Mouse (Mus musculus) activated CD4-positive, CD25-positive, alpha-beta regulatory T cell, adult 4 months (primary cell): Measurements from ENCODE around the gene Polr1a. TPM values are rescaled to one million over a fixed set of nuclear protein-coding genes. Genes with fewer than 3 reads are reported as not detected.

Experiments used
- ATAC-seq: one replicate; pipeline ENCODE4 v1.8.0; 2017
- polyA plus RNA-seq, 2 experiments: library from polyadenylated mRNA; unstranded; fragments of 100-300 nt; shearing (Covaris generic); gene quantifications; one replicate each; pipeline ENCODE4 v1.2.1; 2017

Gene Polr1a
- polyA plus RNA-seq, 2 experiments from 2014 or later, result 17.5 to 24.8 TPM

GRCm38 (mm10) chr6:71999917-72000512, 91.2 kb downstream of the Polr1a start:
- ATAC-seq, result no peak

- ATAC-seq, result no peak
These were observed 92.4 kb downstream of the Polr1a start for GRCm38 (mm10) chr6:72001220-72001777.

- ATAC-seq, result no peak
These were observed 98.8 kb downstream of the Polr1a start for GRCm38 (mm10) chr6:72007411-72008212.

- no peak for ATAC-seq
These were observed 99.4 kb downstream of the Polr1a start for GRCm38 (mm10) chr6:72008213-72008655.

- no peak for ATAC-seq
These were observed 100.6 kb downstream of the Polr1a start for GRCm38 (mm10) chr6:72009454-72009853.

- no peak for ATAC-seq
These were observed 105.2 kb downstream of the Polr1a start for GRCm38 (mm10) chr6:72014033-72014432.

- ATAC-seq, result no peak
These were observed 109.2 kb downstream of the Polr1a start for GRCm38 (mm10) chr6:72018052-72018451.

GRCm38 (mm10) chr6:72025497-72025896, 116.6 kb downstream of the Polr1a start:
- no peak for ATAC-seq

GRCm38 (mm10) chr6:72028079-72028478, 119.2 kb downstream of the Polr1a start:
- no peak for ATAC-seq

- no peak for ATAC-seq
These were observed 120.8 kb downstream of the Polr1a start for GRCm38 (mm10) chr6:72029674-72030073.

Other genes starting within 250 kb of the Polr1a start
- gene Reep1, start 201.5 kb upstream of the Polr1a start, polyA plus RNA-seq, result under 1 TPM in 1 of 2 experiments, not detected in 1; 0.63 TPM
- gene Mrpl35, start 82.1 kb upstream of the Polr1a start, polyA plus RNA-seq, result 10 to 100 TPM; 66.2 to 66.4 TPM
- gene Immt, start 77.7 kb upstream of the Polr1a start, polyA plus RNA-seq, result 100 to 1,000 TPM; 110 to 119 TPM
- 10 to 100 TPM; 67.5 to 69.8 TPM for gene Ptcd3, start 303 bp upstream of the Polr1a start, polyA plus RNA-seq
- 1 to 10 TPM; 1.0 to 1.2 TPM for gene St3gal5, start 188.5 kb downstream of the Polr1a start, polyA plus RNA-seq